Mouse (Mus musculus): ENCODE results near the gene Sirt4. TPM values are rescaled to one million over a fixed set of nuclear protein-coding genes. Genes with fewer than 3 reads are reported as not detected.
A peak's percentile ranks its signal among the peaks of the same experiment; 100 is the strongest.
"Not testable (repeated sequence)": the region's sequence is repeated elsewhere in the genome, so short reads cannot be mapped to it uniquely, and the experiment has no call there.

The Sirt4 gene
- 10 to 100 TPM; 27.6 to 39.7 TPM for total RNA-seq (2021)

DNA sequence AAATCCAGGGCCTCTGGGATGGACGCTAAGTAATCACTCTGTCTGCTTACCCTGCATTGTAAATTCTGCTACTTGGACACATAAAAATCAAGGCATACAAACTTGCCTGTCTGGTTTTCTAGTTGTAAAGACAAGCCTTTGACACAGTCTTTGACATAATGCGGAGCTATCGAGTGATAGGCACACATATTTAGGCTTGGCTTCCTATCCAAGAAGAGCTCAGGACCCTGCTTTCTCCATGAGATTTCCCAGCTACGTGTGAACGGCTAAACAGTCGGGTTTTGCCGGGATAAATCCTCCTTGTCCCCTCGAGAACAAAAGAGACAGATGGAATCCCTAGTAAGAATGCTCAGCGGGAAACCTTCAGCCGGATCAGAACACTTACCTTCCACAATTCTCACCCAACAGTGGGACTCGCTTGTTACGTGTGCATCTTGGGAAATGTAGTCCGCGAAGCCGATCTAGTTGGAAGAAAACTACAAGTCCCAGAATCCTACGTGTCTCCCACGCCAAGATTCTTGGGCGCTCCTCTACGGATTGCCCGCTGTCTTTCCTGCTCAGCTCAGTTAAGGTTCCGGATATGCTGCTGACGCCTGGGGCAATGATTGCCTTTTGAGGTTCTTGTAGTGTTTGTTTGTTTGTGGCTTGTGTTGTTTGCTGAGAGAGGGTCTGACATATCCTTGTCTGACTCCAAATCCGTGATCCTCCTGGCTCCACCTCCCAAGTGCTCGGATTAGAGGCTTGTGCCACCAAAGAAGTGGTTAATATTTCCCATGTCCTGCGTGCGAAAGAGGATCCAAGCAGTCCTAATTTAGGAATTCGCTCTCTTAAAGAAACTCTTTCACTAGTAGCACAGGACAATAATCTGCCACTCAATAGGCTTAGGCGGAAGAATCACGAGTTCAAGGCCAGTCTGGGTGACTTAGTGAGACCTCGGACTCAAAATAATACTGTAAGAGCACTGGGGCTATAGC lies at the start of gene Sirt4:
Sirt4 (minus strand) TSS at position 779 of the 974 bp plus-strand sequence.
- peak in 1 of 2 experiments; percentile 56 for DNase-seq (ENCODE audit: extremely low spot score in 1 of 2, low spot score in 1 of 2)

- no peak for DNase-seq (ENCODE audit: extremely low spot score in 1 of 2, low spot score in 1 of 2)
Measured at GRCm38 (mm10) chr5:115531671-115532270, 47.2 kb upstream of the Sirt4 start.

- no peak for DNase-seq (ENCODE audit: extremely low spot score in 1 of 2, low spot score in 1 of 2)
Measured at GRCm38 (mm10) chr5:115530447-115530809, 45.9 kb upstream of the Sirt4 start.

DNA sequence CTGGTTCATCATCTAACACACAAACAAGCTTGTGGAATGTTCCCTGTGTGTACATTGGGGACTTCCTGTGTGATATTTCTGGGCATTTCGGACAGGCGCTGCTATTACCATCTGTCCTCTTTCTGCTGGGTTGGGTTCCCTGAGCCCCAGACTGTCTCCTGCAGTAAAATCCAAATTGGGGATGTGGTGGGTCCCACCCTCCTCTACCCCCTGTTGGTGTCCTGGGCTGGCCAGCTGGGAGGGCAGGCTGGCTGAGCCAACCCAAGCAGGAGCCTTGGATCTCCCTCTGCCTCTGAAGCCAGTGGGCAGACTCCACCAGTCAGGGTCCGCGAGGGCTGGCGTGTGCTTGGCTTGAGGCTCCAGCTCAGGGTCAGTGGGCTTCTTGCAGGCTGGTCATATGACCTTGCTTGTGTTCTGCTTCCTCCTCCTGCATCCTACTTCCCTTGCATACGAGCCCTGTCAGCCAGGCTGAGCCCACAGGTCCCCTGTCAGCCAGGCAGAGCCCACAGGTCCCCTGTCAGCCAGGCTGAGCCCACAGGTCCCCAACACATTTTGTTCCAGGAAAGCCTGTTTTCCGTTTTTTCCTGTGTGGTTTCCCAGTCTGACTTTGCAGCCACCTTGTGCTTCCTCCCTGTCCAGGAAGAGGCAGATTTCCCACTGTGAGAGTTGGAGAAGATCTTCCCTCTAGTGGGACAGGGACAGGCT lies 45.4 kb upstream of the Sirt4 start:
- DNase-seq (ENCODE audit: extremely low spot score in 1 of 2, low spot score in 1 of 2) = no peak

DNA sequence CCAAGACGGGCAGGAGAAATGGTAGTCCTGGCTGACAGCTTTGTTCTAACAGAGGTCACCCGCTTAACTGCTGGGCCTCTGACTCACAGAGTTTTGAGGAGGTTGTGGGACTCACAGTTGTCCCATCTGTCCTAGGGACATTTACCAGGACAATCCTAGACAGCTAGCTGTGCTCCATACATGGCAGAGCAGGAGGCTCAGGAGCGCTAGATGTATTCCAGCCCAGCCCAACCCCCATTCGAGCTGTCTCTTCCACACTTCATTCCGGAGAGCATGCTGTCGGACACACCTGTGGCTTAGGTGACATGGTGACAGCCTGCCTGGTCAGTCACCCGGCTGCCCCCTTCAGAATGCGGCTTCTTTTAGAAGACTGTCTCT lies 44.8 kb upstream of the Sirt4 start:
- no peak for DNase-seq (ENCODE audit: extremely low spot score in 1 of 2, low spot score in 1 of 2)

GRCm38 (mm10) chr5:115528128-115528527 lies 43.6 kb upstream of the Sirt4 start:
- no peak for DNase-seq (ENCODE audit: extremely low spot score in 1 of 2, low spot score in 1 of 2)

GRCm38 (mm10) chr5:115526456-115527202 lies 42.1 kb upstream of the Sirt4 start:
- DNase-seq (ENCODE audit: extremely low spot score in 1 of 2, low spot score in 1 of 2) = no peak

- no peak for DNase-seq (ENCODE audit: extremely low spot score in 1 of 2, low spot score in 1 of 2)
Measured at GRCm38 (mm10) chr5:115525943-115526342, 41.4 kb upstream of the Sirt4 start.

GRCm38 (mm10) chr5:115525416-115525815 lies 40.9 kb upstream of the Sirt4 start:
- no peak for DNase-seq (ENCODE audit: extremely low spot score in 1 of 2, low spot score in 1 of 2)

DNA sequence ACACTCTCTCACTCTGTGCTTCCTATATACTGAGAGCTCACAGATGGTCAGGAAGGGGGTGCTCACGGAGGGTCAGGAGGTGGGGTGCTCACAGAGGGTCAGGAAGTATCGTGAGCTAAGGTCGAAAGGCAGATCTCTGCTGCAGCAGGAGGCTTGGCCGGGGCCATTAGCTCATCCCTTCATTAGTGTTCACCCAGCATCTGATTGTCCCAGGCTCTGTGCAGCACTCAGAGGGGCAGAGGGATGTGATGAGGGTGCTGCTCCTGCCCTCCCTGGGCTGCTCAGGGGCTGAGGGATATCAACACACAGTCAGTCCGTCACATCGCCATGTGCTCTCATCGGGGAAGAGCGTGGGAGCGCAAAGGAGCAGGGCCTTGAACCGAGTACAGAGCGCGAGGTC lies 39.9 kb upstream of the Sirt4 start:
- DNase-seq (ENCODE audit: extremely low spot score in 1 of 2, low spot score in 1 of 2) = no peak

DNA sequence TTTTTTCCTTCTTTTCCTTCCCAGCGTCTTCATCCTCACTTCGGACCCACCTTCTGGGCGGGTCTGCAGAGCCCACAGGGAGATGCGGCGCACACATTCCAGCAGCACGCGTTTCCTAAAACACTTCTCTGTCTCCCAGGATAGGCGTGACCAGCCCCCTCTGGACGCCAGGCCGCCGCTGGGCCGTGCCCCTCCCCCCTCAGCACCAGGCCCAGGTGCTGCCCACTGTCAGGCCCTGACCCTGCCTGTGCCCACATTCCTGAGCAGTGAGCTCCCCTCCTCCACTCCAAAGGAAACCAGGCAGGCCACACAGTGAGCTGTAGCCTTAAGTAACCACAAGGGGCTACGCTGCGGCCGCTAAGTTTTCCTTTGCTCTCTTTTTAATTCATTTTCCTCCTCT lies 39.4 kb upstream of the Sirt4 start:
- DNase-seq (ENCODE audit: extremely low spot score in 1 of 2, low spot score in 1 of 2) = no peak

GRCm38 (mm10) chr5:115522981-115523499 lies 38.5 kb upstream of the Sirt4 start:
- no peak for DNase-seq (ENCODE audit: extremely low spot score in 1 of 2, low spot score in 1 of 2)

- DNase-seq (ENCODE audit: extremely low spot score in 1 of 2, low spot score in 1 of 2) = no peak
Measured at GRCm38 (mm10) chr5:115522531-115522930, 38.0 kb upstream of the Sirt4 start.

DNA sequence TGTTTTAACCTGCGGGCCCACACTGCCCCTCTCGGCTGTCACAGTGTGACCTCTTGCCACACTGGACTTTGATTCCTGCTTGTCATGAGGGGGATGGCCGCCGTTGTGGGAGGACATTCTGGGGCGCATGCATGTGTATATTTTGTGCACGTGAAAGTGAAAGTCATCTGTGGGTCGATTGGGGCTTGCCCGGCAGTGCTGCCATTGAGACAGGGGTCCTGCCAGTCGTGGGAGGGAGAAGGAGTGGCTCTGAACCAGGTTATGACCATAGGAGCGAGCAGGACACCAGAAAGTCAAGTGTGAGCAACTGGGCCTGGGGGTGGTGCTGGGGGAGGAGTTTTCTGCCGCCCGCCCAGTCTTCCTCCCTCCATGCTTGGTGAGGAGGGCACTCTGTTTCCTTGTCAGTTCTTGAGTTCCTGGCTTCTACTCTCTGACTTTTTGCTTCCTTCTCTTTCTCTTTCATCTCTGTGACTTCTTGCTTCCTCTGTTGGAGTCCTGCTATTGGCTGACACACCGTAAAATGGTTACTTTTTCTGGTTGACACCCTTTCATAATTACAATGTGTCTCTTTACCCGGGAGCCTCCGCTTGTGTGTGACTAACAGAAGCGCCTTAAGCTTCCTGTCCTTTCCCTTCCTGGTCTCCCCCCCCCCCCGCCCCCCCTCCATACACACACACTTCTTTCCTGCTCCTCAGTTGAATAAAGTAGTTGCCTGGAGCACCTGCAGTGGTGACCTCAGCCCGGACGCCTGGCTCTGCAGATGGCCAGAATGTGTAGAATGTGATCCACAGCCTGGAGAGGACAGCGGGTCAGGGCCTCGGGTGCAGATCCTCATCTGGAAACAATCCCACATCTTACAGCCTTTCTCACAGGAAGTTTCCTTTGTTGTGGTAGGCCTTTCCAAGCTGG lies 37.3 kb upstream of the Sirt4 start:
- no peak for DNase-seq (ENCODE audit: extremely low spot score in 1 of 2, low spot score in 1 of 2)

DNA sequence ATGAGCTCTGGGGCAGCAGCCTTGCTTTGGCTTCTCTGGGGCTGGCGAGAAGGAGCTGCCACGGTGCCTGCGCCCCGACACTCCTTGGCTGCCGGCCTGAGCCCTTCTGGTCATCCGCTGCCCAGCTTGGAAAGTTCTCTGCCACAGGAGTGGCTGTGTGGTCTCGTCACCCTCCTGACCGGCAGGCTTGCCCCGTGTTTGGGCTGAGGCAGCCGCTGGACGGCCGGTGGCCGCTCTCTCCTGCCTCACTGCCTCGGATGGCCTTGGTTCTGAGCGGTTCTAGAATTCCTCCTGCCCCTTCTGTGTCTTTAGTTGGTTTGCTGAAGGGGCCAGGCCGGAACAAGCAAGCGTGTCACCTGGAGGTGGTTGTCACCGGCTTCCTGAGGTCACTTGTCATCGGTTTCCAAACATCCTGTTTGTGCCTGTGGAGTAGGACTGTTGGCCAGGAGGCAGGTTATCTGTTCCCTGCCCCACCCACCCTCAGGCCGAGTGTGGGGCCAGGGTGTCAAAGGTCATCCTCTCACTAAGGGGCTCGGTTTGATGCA lies 35.9 kb upstream of the Sirt4 start:
- no peak for DNase-seq (ENCODE audit: extremely low spot score in 1 of 2, low spot score in 1 of 2)

DNA sequence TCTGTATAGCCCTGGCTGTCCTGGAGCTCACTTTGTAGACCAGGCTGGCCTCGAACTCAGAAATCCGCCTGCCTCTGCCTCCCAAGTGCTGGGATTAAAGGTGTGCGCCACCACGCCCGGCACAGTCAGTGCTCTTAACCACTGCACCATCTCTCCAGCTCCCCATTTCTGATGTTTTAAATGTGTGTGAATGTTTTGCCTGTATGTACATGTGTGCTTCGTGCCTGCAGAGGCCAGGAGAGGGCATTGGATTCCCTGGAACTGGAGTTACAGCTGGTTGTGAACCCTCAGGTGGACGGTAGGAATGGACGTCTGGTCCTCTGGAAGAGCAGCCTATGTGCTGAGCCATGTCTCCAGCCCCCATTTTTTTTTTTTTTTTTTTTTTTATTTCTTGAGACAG lies 33.7 kb upstream of the Sirt4 start:
- DNase-seq (ENCODE audit: extremely low spot score in 1 of 2, low spot score in 1 of 2) = not testable (repeated sequence)

DNA sequence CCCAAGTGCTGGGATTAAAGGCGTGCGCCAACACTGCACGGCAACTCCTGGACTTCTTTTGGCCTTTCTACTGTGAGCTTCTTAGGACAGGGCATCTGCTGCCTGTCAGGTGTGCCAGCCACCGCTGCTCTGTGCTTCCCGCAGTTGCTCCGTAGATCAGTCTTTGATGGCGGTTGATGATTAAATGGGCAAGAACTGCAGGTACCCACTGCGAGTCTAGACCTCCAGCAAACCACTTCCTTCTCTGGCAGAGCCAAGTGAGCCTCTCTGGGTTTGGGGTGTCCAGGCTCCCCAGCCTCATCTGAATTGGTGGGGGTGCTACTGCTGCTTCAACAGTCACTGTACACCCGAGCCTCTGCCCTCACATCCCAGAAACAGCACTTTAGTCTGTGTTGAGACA lies 33.0 kb upstream of the Sirt4 start:
- DNase-seq (ENCODE audit: extremely low spot score in 1 of 2, low spot score in 1 of 2) = no peak

DNA sequence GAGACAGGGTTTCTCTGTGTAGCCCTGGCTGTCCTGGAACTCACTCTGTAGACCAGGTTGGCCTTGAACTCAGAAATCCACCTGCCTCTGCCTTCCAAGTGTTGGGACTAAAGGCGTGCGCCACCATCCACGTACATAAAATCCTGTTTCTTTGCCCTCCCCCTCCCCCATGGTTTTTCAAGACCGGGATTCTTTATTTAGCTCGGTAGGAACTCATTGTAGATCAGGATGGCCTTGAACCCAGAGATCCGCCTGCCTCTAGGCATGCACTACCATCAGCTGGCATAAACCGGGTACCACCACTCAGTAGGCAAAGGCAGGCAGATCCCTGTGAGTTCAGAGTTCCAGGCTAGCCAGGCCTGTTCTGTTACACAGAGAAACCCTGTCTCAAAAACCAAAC lies 32.4 kb upstream of the Sirt4 start:
- no peak for DNase-seq (ENCODE audit: extremely low spot score in 1 of 2, low spot score in 1 of 2)

Data from layer of hippocampus, postnatal 25 days (tissue).